Comparison of ENCODE assay signal across 9 mouse cellular contexts in genomic region chr7:117375886-117376309, GRCm38 (mm10). TPM values are rescaled to one million over a fixed set of nuclear protein-coding genes. Genes with fewer than 3 reads are reported as not detected.
DNase-seq lines count a peak whose midpoint lies in the region; ATAC-seq lines count a peak whose summit lies in the region.
"Had no signal": no experiment of that assay in that cellular context is flagged by ENCODE, and none has a peak within 500 bp of the region (broad histone marks: within the 10 kb centered on the region; RNA-seq: fewer than 3 reads in every experiment).

No protein-coding gene starts in this region.

- no peak for ATAC-seq in forebrain, embryonic 13.5 days
- ATAC-seq in embryonic facial prominence, embryonic 14.5 days (ENCODE audit: low read depth): no peak

- peaks cover 37% of the 10 kb centered on the region for H3K27me3 ChIP-seq in forebrain, embryonic 10.5 days (ENCODE audit: poor library complexity, severe bottlenecking)
- H3K27me3 ChIP-seq in forebrain, embryonic 13.5 days: peaks cover 4% of the 10 kb centered on the region; the same call in 1 of the 2 replicates
- no peaks in the 10 kb centered on the region; the same call in 1 of the 2 replicates for H3K27me3 ChIP-seq in embryonic facial prominence, embryonic 14.5 days (replicated peaks; ENCODE audit: control insufficient read depth, insufficient read depth, low read length)

- peaks cover 21% of the 10 kb centered on the region for H3K4me1 ChIP-seq in forebrain, embryonic 10.5 days
- 0 out of 2 replicates have a peak, but pooled peaks cover 7% of the 10 kb centered on the region for H3K4me1 ChIP-seq in forebrain, embryonic 13.5 days
- peaks cover 3% of the 10 kb centered on the region; the same call in 1 of the 2 replicates for H3K4me1 ChIP-seq in embryonic facial prominence, embryonic 14.5 days (ENCODE audit: control insufficient read depth, insufficient read depth, low read length)

- H3K9ac ChIP-seq in forebrain, embryonic 13.5 days: no peak overlapping the region
- H3K9ac ChIP-seq in embryonic facial prominence, embryonic 14.5 days (ENCODE audit: low read depth, low read length): no peak overlapping the region
- H3K9ac ChIP-seq: stomach, embryonic 15.5 days had no signal

- WGBS in forebrain, embryonic 10.5 days: 41% methylated on average over 9 of the region's 9 CpGs
- WGBS in forebrain, embryonic 13.5 days: 38% methylated on average over 9 of the region's 9 CpGs
- 26% methylated on average over 9 of the region's 9 CpGs for WGBS in embryonic facial prominence, embryonic 14.5 days

- H3K4me2 ChIP-seq in forebrain, embryonic 13.5 days: no peak overlapping the region
- H3K4me2 ChIP-seq in embryonic facial prominence, embryonic 14.5 days (ENCODE audit: low read depth, low read length): no peak overlapping the region
- H3K4me2 ChIP-seq: stomach, embryonic 15.5 days had no signal

- no peaks in the 10 kb centered on the region for H3K36me3 ChIP-seq in forebrain, embryonic 10.5 days (replicated peaks)
- H3K36me3 ChIP-seq in forebrain, embryonic 13.5 days (ENCODE audit: poor library complexity, severe bottlenecking): no peaks in the 10 kb centered on the region
- no peaks in the 10 kb centered on the region for H3K36me3 ChIP-seq in embryonic facial prominence, embryonic 14.5 days (ENCODE audit: control insufficient read depth, insufficient read depth, low read length)
- H3K36me3 ChIP-seq: stomach, embryonic 15.5 days had no signal

- H3K9me3 ChIP-seq in forebrain, embryonic 10.5 days: no peaks in the 10 kb centered on the region
- no peaks in the 10 kb centered on the region for H3K9me3 ChIP-seq in forebrain, embryonic 13.5 days (replicated peaks)
- no peaks in the 10 kb centered on the region for H3K9me3 ChIP-seq in embryonic facial prominence, embryonic 14.5 days (ENCODE audit: control insufficient read depth, low read length)
- H3K9me3 ChIP-seq: stomach, embryonic 15.5 days had no signal

- H3K4me3 ChIP-seq in forebrain, embryonic 10.5 days: no peak overlapping the region
- no peak overlapping the region for H3K4me3 ChIP-seq in forebrain, embryonic 13.5 days
- H3K4me3 ChIP-seq in embryonic facial prominence, embryonic 14.5 days (ENCODE audit: low read depth, low read length): no peak overlapping the region
- H3K4me3 ChIP-seq: stomach, embryonic 15.5 days had no signal

- H3K27ac ChIP-seq in forebrain, embryonic 10.5 days: no peak overlapping the region
- no peak overlapping the region for H3K27ac ChIP-seq in forebrain, embryonic 13.5 days
- H3K27ac ChIP-seq in embryonic facial prominence, embryonic 14.5 days (replicated peaks; ENCODE audit: low read depth, low read length): no peak overlapping the region
- H3K27ac ChIP-seq: stomach, embryonic 15.5 days had no signal

- DNase-seq in forebrain, embryonic 10.5 days (ENCODE audit: extremely low spot score, low spot score): peak; percentile 53
- peak; percentile 66 for DNase-seq in urinary bladder, postnatal 25 days (ENCODE audit: low spot score)
- DNase-seq in urinary bladder, postnatal 10 days (ENCODE audit: low spot score): no peak
- peak; percentile 78 for DNase-seq in embryonic facial prominence, embryonic 14.5 days (ENCODE audit: low spot score)
- DNase-seq in kidney, postnatal 4 days: peak; percentile 75 to 81
- DNase-seq in lung, postnatal 25 days (ENCODE audit: low spot score): peak; percentile 69
- peak; percentile 30 to 76 for DNase-seq in spleen, postnatal 10 days (ENCODE audit: low spot score in 2 of 2)

RNA-seq across cellular contexts. Expression of gene Xylt1, which starts 4.9 kb away (rescaled TPM):
- 1.7 and 2.3 TPM in 2 replicates for polyA plus RNA-seq in forebrain, embryonic 10.5 days (2016; fragmentation: Nextera tagmentation; extraction: Ambion mirVana)
- polyA plus RNA-seq in forebrain, embryonic 13.5 days (2015; fragmentation: Nextera tagmentation; extraction: Ambion mirVana): 2.4 and 2.5 TPM in 2 replicates
- 3.0 and 3.6 TPM in 2 replicates for polyA plus RNA-seq in embryonic facial prominence, embryonic 14.5 days (2014; fragmentation: Nextera tagmentation; extraction: Ambion mirVana)
